Mouse (Mus musculus): ENCODE measurements around the gene Slit3. TPM values are rescaled to one million over a fixed set of nuclear protein-coding genes. Genes with fewer than 3 reads are reported as not detected.
A peak's percentile ranks its signal among the peaks of the same experiment; 100 is the strongest.

The Slit3 gene
- total RNA-seq, 2 experiments from 2014 or later = 7.9 to 9.0 TPM

DNA sequence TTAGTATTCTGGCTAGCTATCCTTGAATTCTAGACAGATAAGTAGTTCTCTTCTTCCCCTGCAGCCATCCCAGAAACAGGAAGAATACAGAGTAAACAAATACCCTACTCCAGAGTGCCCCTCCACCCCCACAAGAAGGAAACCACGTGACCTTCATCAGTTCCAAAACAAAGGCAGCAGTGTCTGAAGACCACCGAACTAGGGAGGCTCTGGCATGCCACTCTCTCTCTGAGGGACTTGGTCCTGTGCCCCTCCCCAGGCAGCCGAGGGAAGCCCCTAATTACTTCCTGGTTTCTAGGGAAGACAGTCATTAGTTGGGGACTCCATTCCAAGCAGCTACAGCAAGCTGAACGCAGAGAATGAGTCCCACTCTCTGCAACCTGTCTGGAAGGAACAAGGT is 391.7 kb downstream of the Slit3 start:
- no peak for DNase-seq (ENCODE audit: low spot score)

DNA sequence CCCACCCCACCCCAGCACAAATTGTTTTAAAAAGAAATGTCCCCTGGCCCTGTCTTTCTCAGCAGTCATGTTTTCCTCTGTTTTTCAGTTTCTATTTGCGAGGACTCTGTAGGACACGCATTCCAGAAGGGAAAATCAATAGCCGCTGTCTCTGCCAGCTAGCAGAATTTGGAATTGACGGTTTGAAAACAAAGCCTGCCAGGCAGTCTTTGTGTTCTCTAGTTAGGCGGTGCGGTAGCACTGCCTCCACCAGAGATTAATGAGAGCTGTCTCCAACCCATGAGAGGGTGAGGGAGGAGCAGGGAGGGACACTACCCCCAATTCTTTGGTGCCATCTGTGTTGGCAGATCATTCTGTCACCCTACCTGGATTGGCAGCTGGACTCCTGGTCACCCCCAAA is 392.3 kb downstream of the Slit3 start:
- no peak for DNase-seq (ENCODE audit: low spot score)

DNA sequence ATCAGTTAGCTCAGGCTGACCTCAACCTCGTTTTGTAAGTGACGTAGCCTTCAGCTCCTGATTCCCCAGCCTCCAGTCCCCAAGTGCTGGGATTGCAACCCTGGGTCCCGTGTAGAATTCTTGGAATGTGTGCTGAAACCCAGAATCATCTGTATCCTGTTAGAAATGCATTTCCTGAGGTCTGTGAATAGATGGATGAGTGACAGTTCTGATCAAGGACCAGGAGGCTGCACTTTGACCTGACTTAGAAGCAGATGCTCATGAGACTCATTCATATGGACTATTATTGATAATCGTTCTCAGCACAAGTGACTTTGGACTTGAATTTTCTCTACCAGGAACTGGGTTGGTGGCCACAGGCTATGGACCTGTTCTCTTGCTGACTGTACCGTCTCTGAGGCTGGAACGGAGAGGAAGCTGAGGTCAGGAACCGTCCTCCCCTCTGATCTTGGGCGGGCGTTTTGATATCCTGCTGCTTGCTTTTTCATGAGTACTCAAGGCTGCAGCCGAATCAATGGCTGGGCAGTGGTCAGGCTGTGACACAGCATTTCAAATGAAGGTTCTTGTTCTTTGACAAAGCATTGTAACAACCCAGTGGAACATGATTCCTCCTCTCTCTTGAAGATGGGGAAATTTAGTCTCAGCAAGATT is 401.9 kb downstream of the Slit3 start:
- no peak for DNase-seq (ENCODE audit: low spot score)

DNA sequence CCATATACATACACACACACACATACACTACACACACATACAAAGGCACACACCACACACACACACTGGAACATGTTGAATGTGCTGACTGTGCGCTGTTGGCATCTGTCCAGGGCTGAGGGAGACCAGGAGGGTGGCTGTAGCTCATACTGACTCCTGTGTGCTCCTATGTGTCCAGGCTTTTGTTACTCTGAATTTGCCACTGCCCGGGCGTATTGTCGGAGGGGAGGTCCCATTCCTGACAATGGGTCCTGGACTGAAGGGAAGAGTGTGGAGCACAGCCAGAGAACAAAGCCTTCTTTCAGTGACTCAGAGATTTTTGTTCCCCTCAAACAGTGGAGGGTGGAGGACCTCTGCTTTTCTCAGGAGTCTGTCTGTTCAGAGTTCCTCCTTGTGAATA is 402.7 kb downstream of the Slit3 start:
- DNase-seq (ENCODE audit: low spot score) = peak; percentile 4

DNA sequence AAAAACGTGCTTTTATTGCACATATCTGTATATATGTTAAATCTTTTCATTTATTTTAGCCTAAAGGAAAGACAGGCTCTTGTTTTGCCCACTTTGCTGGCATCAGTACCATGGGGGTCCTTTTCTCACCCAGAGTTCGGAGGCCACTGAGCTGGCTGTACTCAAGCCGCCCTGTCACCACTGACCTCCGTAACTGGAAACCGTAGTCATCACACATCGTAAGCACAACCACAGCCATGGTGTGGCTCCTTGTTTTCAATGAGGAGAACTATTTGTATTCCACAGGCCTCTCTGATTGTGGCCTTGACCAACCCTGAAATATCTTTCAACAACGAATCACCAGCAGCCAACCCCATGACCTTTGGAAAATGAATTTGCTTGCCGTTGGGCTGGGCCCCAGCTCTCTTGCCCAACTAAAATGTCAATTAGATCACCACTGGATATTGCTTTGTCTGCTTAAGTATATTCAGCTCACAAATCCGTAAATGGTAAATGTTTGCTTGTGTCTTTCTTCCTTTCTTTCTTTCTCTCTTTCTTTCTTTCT is 405.3 kb downstream of the Slit3 start:
- DNase-seq (ENCODE audit: low spot score) = peak; percentile 10

DNA sequence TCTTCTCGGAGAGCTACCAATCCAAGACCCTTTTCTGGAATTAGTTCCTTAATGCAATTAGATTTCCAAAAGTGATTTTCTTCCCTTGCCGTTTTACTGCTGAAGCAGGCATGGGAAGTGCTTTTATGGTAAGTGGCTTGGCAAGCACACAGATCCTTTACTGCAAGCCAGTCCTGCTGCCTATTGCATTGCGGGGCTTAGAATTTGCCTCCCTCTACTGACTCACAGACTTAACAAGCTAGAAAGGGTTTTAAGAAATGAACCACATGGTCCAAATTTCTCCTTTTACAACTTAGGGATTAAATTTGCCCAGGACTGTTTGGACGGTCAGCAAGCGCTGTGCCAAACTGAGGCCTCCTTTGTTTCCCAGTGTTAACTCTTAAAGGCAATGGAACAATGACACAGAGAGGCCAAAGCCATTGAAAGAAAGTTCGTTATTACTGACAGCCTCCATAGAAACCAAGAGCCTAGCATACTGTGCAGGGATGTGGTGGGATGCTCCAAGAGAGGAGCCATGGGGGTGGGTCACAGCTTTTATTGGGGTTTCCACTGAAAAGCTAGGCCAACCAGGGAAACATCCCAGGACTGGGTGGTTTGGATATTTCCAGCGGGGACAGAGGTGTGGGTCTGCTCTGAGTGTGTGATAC is 406.9 kb downstream of the Slit3 start:
- DNase-seq (ENCODE audit: low spot score) = no peak

DNA sequence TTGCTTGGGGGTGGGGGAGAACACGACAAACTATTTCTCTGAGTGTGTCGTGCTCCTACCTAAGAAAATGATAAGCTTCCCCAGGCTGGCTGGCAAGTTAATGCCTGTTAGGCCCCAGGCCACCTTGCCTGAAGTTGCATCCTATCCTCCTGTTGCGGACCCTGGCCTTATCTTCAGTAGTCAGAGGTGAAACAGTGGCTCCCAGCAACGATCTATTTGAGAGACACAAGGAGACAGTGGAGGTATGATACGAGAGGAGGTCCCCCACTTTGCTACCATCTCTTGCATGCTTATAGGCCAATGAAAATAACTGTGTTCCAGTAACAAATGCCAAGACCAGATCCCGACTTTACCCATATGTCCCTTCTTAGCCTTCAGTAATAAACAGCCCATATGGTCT is 414.0 kb downstream of the Slit3 start:
- no peak for DNase-seq (ENCODE audit: low spot score)

DNA sequence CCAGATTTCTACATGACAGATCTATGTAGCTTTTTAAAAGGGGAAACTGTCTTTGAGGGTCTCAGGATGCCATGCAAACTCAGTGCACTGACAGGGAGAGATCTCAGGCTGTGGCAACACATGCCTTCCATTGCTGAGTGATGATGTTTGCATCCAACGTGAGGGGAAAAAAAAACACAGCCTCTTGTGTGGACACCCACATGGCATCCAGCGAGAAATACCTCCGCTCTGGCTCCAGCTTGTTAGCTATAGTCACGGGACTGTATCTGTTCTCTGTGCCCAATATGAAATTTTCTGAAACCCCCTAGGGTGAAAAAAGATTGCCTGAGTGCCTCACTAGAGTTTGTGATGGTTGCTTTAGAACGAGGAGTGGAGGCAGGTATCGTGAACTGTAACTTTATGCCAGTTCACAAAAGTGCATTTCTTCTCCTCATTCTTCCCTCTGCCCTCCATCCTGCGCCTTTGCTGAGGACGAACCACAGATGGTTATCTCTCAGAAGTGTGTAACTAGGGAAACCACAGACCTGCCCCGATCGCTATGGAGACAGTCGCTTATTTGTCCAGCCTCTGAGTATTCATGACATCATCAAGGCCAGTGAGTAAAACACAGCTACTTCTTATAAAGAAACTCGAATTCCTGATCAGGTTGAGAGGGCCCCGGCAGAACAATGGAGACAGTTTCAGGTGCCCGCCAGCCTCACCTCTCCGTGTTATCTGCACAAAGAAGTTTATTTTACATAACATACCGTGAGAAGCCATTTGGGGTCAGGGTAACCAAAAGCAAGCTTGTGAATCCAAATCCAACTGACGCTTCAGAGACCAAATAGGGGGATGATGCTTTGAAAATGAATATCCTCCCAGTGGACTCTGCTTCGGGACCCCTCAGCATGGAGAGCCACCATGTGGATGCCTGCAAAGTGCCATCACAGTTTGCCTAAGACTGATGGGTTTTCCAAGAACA is 416.4 kb downstream of the Slit3 start:
- no peak for DNase-seq (ENCODE audit: low spot score)

DNA sequence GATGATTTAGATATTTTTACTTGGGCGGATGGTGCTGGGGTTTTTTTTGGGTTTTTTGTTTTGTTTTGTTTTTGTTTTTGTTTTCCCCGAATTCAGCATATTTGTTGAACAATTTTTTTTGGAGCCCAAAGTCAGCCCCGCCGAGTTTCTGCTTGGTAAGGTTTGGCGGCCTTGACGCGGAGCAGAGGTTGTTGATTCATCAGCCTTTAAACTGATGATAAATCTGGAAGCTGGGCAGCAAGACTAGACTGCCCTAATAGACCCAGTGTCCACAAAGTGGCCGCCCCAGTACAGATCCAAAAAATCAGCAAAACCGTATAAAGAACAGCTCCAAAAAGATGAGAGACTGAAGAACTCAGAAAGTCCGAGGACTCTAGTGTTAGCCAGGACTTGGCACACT is 421.7 kb downstream of the Slit3 start:
- DNase-seq (ENCODE audit: low spot score) = no peak

DNA sequence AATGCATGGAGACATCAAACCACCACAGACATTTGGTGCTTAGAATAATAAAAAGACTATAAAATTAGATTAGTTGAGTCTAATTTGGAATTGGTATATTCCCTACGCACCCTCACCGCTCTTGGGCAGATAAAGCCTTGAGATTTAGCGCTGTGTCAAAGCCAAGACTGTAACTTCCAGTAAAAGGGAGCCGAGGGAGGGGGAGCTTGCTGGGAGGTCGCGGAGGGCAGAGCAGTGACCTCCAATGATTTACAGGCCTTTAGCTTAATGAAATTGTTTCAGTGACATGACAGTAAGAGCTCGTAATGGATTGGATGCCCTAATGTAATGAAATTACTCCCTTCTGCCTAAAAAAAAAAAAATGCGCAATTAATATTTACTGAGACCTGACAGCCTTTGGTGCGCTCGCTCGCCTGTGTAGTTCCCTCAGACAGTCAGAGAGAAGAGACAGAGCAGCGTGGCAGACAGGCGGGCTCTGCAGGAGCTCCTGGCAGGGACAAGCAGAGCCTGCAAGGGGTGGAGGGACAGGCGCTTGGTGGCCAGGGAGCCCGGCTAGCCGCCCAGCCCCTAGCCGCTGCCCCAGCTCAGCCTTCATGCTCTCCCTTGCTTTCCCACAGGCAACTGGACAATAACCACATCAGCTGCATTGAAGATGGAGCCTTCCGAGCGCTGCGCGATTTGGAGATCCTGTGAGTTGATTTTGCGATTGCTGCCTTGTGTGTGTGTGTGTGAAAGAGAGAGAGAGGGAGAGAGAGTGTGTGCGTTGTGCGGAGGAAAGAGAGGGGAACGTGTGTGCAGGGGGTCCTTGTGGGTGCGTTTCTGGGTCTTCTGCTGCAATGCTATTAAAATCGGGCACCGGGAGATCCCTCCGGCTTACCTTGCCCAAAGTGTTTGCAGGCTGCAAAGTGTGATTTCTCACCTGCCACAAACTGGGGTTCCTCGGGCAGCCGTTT is 423.4 kb downstream of the Slit3 start:
- DNase-seq (ENCODE audit: low spot score) = no peak

DNA sequence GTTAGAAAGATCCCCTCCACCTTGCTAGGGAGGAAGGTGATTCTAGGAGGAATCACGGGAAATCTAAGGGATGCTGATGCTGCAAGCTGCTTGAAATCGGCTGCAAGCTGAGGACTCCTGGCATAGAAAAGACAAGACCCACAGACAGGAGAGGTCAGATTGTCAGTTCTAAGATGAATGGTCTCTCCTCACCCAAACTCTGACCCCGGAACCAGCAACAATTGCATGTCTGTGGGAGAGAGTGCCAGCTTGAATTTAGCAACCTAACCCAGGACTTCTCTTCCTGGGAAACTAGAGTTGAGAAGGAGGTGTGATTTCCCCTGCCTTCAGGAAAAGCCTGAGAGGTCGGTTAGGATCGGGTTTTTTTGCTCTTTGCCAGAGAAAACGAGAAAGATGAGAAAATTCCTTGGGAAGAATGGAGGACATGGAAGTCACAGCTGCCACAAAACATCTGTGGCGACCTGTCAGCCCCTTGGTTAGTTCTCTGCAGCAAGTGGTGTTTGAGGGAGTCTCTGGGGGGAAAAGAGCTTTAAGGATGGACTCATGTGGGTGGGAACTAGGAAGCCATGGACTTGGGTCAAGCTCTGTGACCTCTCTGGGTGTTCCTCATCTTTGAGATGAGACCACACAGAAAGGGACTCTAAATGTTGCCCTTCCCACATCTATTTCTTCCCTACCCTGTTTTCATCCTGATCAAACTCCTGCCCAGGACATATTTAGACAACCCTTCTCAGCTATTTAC is 425.2 kb downstream of the Slit3 start:
- no peak for DNase-seq (ENCODE audit: low spot score)

DNA sequence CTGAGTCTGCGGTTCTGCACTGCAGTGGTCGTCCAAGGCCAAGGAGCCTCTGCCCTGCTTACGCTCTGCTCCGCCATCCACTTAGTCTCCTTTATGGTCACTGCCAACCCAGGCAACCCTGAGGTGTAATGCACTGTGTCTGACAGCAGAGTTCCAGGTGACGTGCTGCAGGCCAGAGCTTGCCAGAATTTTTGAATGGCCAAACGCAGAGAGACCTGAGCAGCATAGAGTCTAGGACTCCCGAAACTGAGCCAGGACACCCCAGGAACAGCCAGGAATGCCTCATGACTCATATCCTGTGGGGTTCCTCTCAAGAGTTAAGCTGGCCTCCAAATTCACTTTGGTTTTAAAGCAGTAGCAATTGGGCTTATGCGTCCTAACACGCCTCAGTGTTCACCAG is 429.0 kb downstream of the Slit3 start:
- DNase-seq (ENCODE audit: low spot score) = peak; percentile 14

DNA sequence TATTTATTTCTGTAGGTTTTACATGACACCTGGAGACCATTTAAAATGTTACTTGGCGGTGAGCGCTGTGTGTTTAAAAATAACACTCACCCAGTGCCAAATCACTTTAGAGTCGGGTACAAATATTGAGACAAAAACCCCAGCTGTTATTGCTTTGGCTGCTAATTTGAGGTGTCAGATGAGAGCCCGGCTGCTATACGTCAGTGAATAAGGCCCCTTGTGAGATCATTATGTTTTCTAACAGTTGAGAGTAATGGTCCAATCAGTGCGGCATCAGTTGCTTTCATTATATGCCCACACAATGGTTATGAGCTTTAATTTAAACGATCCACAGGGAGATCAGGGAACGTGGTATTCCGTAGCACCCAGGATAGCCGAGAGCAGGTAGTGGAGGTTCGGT is 435.2 kb downstream of the Slit3 start:
- DNase-seq (ENCODE audit: low spot score) = no peak

DNA sequence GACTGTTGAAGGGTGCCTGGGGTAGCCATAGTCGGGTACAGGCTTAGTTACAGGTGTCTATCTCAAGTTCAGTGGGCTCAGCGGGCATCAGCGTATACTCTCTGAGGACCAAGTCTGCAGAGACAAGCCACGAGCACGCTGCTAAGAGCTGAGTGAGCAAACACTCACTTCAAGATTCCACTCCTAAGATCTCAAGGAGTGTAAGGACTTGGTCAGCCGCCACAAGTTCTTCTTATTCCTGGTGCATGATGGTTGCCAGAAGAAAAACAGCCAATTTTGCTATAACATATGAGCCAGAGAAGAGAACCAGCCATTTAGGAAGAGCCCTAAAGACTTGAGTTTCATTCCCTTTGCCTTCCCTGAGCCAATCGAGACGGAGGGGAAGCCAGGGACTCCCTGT is 436.5 kb downstream of the Slit3 start:
- DNase-seq (ENCODE audit: low spot score) = no peak

DNA sequence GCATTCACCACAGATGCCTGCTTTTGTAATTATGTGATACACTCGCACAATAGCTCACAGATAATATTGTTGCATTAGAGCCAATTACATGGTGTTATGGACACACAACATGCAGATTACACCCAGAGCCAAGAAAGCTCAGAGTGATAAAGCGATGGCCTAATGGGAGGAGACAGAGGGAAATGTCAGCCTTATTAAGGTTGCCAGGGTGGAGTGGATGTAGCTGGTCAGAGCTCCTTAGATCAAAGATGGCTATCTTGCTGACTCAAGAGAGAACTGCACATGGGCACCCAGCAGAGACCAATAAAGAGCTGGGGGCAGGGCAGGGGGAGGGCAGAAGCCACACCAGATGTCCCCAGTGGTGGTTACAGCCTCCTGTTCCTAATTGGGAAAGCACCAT is 437.3 kb downstream of the Slit3 start:
- DNase-seq (ENCODE audit: low spot score) = no peak

DNA sequence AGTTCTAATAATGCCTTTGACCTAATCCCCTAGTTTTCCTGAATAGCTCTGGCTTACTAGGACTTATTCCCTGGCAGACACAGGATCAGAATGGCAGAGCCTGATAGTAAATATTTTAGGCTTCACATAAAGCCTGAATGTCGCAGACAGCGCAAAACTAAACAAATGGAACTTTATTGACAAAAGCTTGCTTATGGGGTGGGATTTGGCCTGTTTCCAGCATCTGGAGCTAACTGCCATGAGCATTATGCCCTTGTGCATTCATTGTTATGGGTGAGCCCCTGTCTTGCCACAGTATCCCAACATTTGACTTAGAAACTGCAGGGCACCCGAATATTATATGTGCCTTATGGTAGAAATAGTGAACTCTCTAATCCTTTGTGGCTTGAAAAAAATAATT is 438.4 kb downstream of the Slit3 start:
- DNase-seq (ENCODE audit: low spot score) = no peak

DNA sequence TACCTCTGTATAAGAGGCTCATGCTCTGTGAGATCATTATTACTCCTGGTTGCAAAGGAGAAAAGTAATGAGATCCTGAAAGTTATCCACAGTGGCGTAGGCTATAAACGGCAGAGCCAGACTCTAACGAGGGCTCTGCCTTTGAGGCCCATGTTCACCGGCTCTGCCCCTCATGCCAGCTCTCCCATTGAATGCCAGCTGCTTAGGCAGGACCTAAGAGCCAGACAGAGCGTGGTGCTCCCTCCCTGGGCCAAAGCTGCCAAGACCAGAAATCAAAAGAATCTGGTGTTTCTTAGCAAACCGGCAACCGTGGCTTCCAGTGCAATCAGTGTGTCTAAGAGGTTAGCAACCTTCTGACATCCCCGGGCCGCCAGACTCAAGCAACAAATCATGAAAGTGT is 440.7 kb downstream of the Slit3 start:
- no peak for DNase-seq (ENCODE audit: low spot score)

DNA sequence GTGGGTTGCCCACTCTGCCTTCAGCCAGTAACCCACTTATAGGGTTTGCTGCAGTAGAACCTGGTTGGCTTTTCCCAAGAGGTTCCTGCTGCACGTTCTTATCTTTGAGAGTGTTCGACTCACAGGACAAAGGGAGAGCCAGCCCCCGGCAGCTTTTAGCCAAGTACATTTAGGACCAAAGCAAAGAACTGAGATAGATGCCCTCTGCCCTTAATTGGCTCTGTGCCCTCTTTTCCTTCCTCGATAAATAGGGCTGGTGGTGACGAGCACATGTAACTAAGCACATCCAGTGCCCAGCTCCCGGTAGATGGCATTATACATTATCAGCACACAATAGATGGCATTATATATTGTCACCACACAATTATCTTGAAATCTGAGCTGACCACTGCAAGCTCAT is 444.3 kb downstream of the Slit3 start:
- DNase-seq (ENCODE audit: low spot score) = no peak

DNA sequence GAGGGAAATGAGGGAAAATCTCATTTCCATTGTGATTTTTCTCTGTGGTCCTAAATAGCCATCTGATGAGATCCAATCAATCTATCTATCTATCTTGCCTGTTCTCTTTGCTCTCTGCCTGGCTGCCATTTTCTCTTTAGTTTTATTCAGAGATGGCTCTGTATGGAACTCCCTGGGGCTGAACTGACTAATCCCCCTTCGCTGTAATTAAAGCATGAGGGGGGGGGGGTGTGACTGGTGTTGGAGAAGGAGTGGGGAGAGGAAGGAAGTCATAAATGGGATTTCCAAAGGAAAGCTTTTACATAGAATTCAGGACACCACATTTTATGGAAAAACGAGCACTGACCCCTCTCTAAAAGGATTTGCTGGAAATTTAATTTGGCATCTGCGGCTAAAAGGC is 445.7 kb downstream of the Slit3 start:
- DNase-seq (ENCODE audit: low spot score) = no peak

Measured in gastrocnemius, adult 18-20 months (tissue).